In the genomic region with DNA sequence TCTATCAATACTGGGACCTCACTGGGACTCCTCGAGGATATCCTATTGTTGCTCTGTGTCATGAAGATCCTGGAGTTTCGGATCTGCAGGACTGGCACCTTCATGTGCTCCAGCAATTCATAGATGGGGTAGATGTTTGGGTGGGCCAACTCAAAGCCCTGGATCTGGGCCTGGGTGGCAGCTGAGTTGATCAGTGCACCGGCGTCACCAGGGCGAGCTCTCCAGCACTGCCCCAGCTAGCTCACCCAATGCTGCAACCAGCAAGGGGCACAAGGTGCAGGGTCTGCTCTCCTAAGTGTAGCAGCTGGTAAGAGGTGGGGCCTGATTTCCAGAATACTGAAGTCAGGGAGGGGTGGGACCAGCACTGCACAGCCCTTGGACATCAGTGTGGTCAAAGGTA, we compare ENCODE assay signal across 26 mouse cellular contexts. TPM values are rescaled to one million over a fixed set of nuclear protein-coding genes. Genes with fewer than 3 reads are reported as not detected.
DNase-seq lines count a peak whose midpoint lies in the region; ATAC-seq and TF ChIP-seq lines count a peak whose summit lies in the region.
"Had no signal": no experiment of that assay in that cellular context is flagged by ENCODE, and none has a peak within 500 bp of the region (broad histone marks: within the 10 kb centered on the region; RNA-seq: fewer than 3 reads in every experiment).

No protein-coding gene starts in this region.

- dilution Hi-C loops in CH12.LX (cut with MboI; ENCODE audit: extremely low pct_ligation_motif_present, extremely low pct_unique_long_range_greater_than_20kb, low sequenced_read_pairs): no loop called here

- no peaks in the 10 kb centered on the region for H3K27me3 ChIP-seq in heart, adult 2 months (ENCODE audit: control insufficient read depth, insufficient read depth, low read length)
- H3K27me3 ChIP-seq in intestine, embryonic 14.5 days (replicated peaks; ENCODE audit: control insufficient read depth, insufficient read depth, low read length): no peaks in the 10 kb centered on the region
- H3K27me3 ChIP-seq in intestine, embryonic 16.5 days (replicated peaks; ENCODE audit: control insufficient read depth, insufficient read depth, low read length): no peaks in the 10 kb centered on the region
- no peaks in the 10 kb centered on the region for H3K27me3 ChIP-seq in CH12.LX (replicated peaks)

- no peaks in the 10 kb centered on the region for H3K36me3 ChIP-seq in heart, adult 2 months (ENCODE audit: control insufficient read depth, insufficient read depth, low read length)
- H3K36me3 ChIP-seq in intestine, embryonic 14.5 days (ENCODE audit: control insufficient read depth, insufficient read depth, low read length): no peaks in the 10 kb centered on the region
- H3K36me3 ChIP-seq in intestine, embryonic 16.5 days (ENCODE audit: control insufficient read depth, insufficient read depth, low read length): no peaks in the 10 kb centered on the region
- no peaks in the 10 kb centered on the region for H3K36me3 ChIP-seq in CH12.LX (replicated peaks in 1 of 2; ENCODE audit: control insufficient read depth in 1 of 2, insufficient read depth in 1 of 2, low read length in 1 of 2)
- H3K36me3 ChIP-seq: G1E had no signal

- no peak for TF ChIP-seq POLR2A in heart, adult 2 months (IDR thresholded peaks at IDR 0.05; ENCODE audit: insufficient read depth, low read depth, low read length)
- TF ChIP-seq POLR2A in CH12.LX (IDR thresholded peaks at IDR 0.05; ENCODE audit: low read depth, low read length): no peak

- 86% methylated on average over 5 of the region's 5 CpGs for WGBS in heart, adult 2 months
- 93% methylated on average over 5 of the region's 5 CpGs for WGBS in intestine, embryonic 14.5 days
- 89% methylated on average over 5 of the region's 5 CpGs for WGBS in intestine, embryonic 16.5 days

- intact Hi-C loops in heart, adult 2 months (cut with DNase I): loop anchor here (2.0 to 10.0 kb wide), 2 partner anchors 66 to 258 kb away; a partner anchor contains a TSS

- H3K4me3 ChIP-seq in heart, adult 2 months: no peak overlapping the region
- no peak overlapping the region for H3K4me3 ChIP-seq in intestine, embryonic 14.5 days (ENCODE audit: low read depth, low read length)
- H3K4me3 ChIP-seq in intestine, embryonic 16.5 days (ENCODE audit: low read length): no peak overlapping the region
- peak overlapping the region in 1 of 3 experiments; percentile 17 for H3K4me3 ChIP-seq in CH12.LX (replicated peaks in 1 of 3; ENCODE audit: low read depth in 2 of 3, low read length in 2 of 3, poor library complexity in 1 of 3)

- no peak overlapping the region for H3K9ac ChIP-seq in heart, adult 2 months (ENCODE audit: low read depth, low read length)
- H3K9ac ChIP-seq in intestine, embryonic 14.5 days (ENCODE audit: low read length): no peak overlapping the region
- H3K9ac ChIP-seq in intestine, embryonic 16.5 days (ENCODE audit: low read depth, low read length): no peak overlapping the region
- H3K9ac ChIP-seq in CH12.LX (ENCODE audit: insufficient read depth, low read depth): no peak overlapping the region

- peak; percentile 80 for DNase-seq in heart, adult 11 months
- DNase-seq in heart, adult 2 months: no peak
- peak; percentile 21 for DNase-seq in intestine, embryonic 14.5 days (ENCODE audit: low spot score)
- no peak for DNase-seq in CH12.LX (ENCODE audit: extremely low read depth)
- no peak for DNase-seq in cerebellum, adult 11 months
- DNase-seq in frontal cortex, adult 2 months (ENCODE audit: extremely low spot score in 1 of 2, low spot score in 1 of 2): no peak
- DNase-seq: adrenal gland, adult 8-10 months; adrenal gland, postnatal 10 days; adrenal gland, postnatal 25 days; adrenal gland, postnatal 36 days; cerebellum, adult 11-12 months; cerebellum, adult 18-20 months; cerebellum, adult 2 months had no signal

- in situ Hi-C loops in CH12.LX (cut with MboI; ENCODE audit: low pct_ligation_motif_present, low pct_unique_long_range_greater_than_20kb, low sequenced_read_pairs): loop anchor here (5.0 to 10.0 kb wide), 3 partner anchors 65 to 272 kb away; a partner anchor contains a TSS

- no peaks in the 10 kb centered on the region for H3K4me1 ChIP-seq in heart, adult 2 months (ENCODE audit: control insufficient read depth, insufficient read depth, low read length)
- H3K4me1 ChIP-seq in intestine, embryonic 14.5 days (replicated peaks; ENCODE audit: control insufficient read depth, insufficient read depth, low read length): no peaks in the 10 kb centered on the region
- peaks cover 2% of the 10 kb centered on the region; the same call in 1 of the 2 replicates for H3K4me1 ChIP-seq in intestine, embryonic 16.5 days (ENCODE audit: control insufficient read depth, insufficient read depth, low read length)
- peaks cover 24 to 50% of the 10 kb centered on the region in 2 experiments for H3K4me1 ChIP-seq in CH12.LX (ENCODE audit: control insufficient read depth in 1 of 2, insufficient read depth in 2 of 2)

- no peak for TF ChIP-seq RAD21 in CH12.LX (IDR thresholded peaks at IDR 0.05; ENCODE audit: low read depth, low read length)

- no peak for TF ChIP-seq EP300 in heart, adult 2 months (IDR thresholded peaks at IDR 0.05; ENCODE audit: insufficient read depth, low read depth, low read length)
- no peak for TF ChIP-seq EP300 in CH12.LX (IDR thresholded peaks at IDR 0.05; ENCODE audit: low read length)

- no peak overlapping the region for H3K4me2 ChIP-seq in intestine, embryonic 14.5 days (ENCODE audit: low read length)
- H3K4me2 ChIP-seq in intestine, embryonic 16.5 days (ENCODE audit: low read depth, low read length): no peak overlapping the region
- H3K4me2 ChIP-seq in CH12.LX (ENCODE audit: insufficient read depth, low read depth, poor library complexity, severe bottlenecking): no peak overlapping the region

- ATAC-seq in intestine, embryonic 14.5 days (replicated peaks; ENCODE audit: low FRiP score, low TSS enrichment, low read depth): no peak
- no peak for ATAC-seq in intestine, embryonic 16.5 days
- 0 out of 2 replicates have a peak, but pooled peaks have one; percentile 0 for ATAC-seq in megakaryocyte progenitor cell, adult 5-6 weeks (replicated peaks; ENCODE audit: poor library complexity)
- ATAC-seq: Patski had no signal

- TF ChIP-seq CTCF in heart, adult 2 months (IDR thresholded peaks at IDR 0.05): no peak
- TF ChIP-seq CTCF in CH12.LX (conservative IDR thresholded peaks at IDR 0.05 in 1 of 2, IDR thresholded peaks at IDR 0.05 in 1 of 2; ENCODE audit: low read depth in 2 of 2, low read length in 2 of 2): no peak

- H3K27ac ChIP-seq in heart, adult 2 months: no peak overlapping the region
- no peak overlapping the region for H3K27ac ChIP-seq in intestine, embryonic 14.5 days (ENCODE audit: low read depth)
- H3K27ac ChIP-seq in intestine, embryonic 16.5 days (ENCODE audit: low read length): no peak overlapping the region
- H3K27ac ChIP-seq in CH12.LX (ENCODE audit: insufficient read depth, low read depth): peak overlapping the region; percentile 42

- H3K79me2 ChIP-seq in heart, adult 2 months (replicated peaks; ENCODE audit: control insufficient read depth, insufficient read depth, low read length): no peaks in the 10 kb centered on the region
- no peaks in the 10 kb centered on the region for H3K79me2 ChIP-seq in CH12.LX (replicated peaks; ENCODE audit: control insufficient read depth, extremely low read depth, insufficient read depth, poor library complexity, severe bottlenecking)

- H3K9me3 ChIP-seq in intestine, embryonic 14.5 days (ENCODE audit: control insufficient read depth, low read length): no peaks in the 10 kb centered on the region
- H3K9me3 ChIP-seq in intestine, embryonic 16.5 days (ENCODE audit: control insufficient read depth, low read length): no peaks in the 10 kb centered on the region
- H3K9me3 ChIP-seq in CH12.LX (replicated peaks; ENCODE audit: low read length): peaks cover 7% of the 10 kb centered on the region
- H3K9me3 ChIP-seq: G1E had no signal

TF ChIP-seq in CH12.LX, 34 proteins besides CTCF, POLR2A, EP300 and RAD21 (continues in another document):
- TF ChIP-seq ZMIZ1 (IDR thresholded peaks at IDR 0.05; ENCODE audit: low read depth, low read length): no peak
- no peak for TF ChIP-seq MXI1 (IDR thresholded peaks at IDR 0.05; ENCODE audit: low read depth, low read length)
- TF ChIP-seq ZNF384 (IDR thresholded peaks at IDR 0.05; ENCODE audit: low read depth, low read length): no peak
- TF ChIP-seq CHD1 (IDR thresholded peaks at IDR 0.05; ENCODE audit: low read depth, low read length): no peak
- TF ChIP-seq UBTF (IDR thresholded peaks at IDR 0.05; ENCODE audit: low read depth, low read length): no peak
- no peak for TF ChIP-seq MAZ (IDR thresholded peaks at IDR 0.05; ENCODE audit: low read depth, low read length)
- no peak for TF ChIP-seq CHD2 (IDR thresholded peaks at IDR 0.05; ENCODE audit: low read length)
- TF ChIP-seq ZKSCAN1 (IDR thresholded peaks at IDR 0.05; ENCODE audit: borderline replicate concordance, low read depth, low read length): no peak
- no peak; the same call in 1 of the 2 replicates for TF ChIP-seq JUND (conservative IDR thresholded peaks at IDR 0.05; ENCODE audit: low read depth, low read length)
- TF ChIP-seq POLR2AphosphoS2 (IDR thresholded peaks at IDR 0.05; ENCODE audit: low read depth, low read length): no peak
- no peak for TF ChIP-seq PAX5 (IDR thresholded peaks at IDR 0.05; ENCODE audit: low read length)

RNA-seq across cellular contexts. Expression of a gene that starts 32.6 kb away (rescaled TPM):
- not detected for total RNA-seq in heart, adult 2 months (2021)
- not detected in 2 replicates for polyA plus RNA-seq in heart, adult 2 months (2012; rRNA removed)
- not detected in 2 replicates for polyA plus RNA-seq in intestine, embryonic 14.5 days (2014; fragmentation: Nextera tagmentation; extraction: Ambion mirVana)
- polyA plus RNA-seq in intestine, embryonic 16.5 days (2015; fragmentation: Nextera tagmentation; extraction: Ambion mirVana): not detected in 2 replicates
- total RNA-seq in CH12.LX (2012; rRNA removed) (389 and 399 TPM in 2 replicates), CH12.LX (2014; rRNA removed) (903 and 969 TPM in 2 replicates)
- polyA plus RNA-seq in CH12.LX (2012; ENCODE audit: insufficient read length, low read depth): 236 and 284 TPM in 2 replicates
- total RNA-seq in megakaryocyte progenitor cell, adult 5-6 weeks (2015): 0.32 TPM in 1 of 2 replicates, not detected in the other
- not detected in 2 replicates for total RNA-seq in megakaryocyte progenitor cell, adult 5-6 weeks (2017)
- polyA plus RNA-seq in frontal cortex, adult 2 months (2012; rRNA removed): not detected in 2 replicates
- total RNA-seq: adrenal gland, adult 18-20 months; adrenal gland, adult 2 months; adrenal gland, postnatal 10 days; adrenal gland, postnatal 14 days; adrenal gland, postnatal 25 days; adrenal gland, postnatal 36 days; adrenal gland, postnatal 4 days; G1E; MEL had no signal
- polyA plus RNA-seq: adrenal gland, adult 2 months; brain, embryonic 14.5 days; C2C12; cerebellum, adult 2 months; G1E had no signal

RNA-seq across cellular contexts. Expression of a gene that starts 47.1 kb away (rescaled TPM):
- total RNA-seq in heart, adult 2 months (2021): not detected
- not detected in 2 replicates for polyA plus RNA-seq in heart, adult 2 months (2012; rRNA removed)
- not detected in 2 replicates for polyA plus RNA-seq in intestine, embryonic 14.5 days (2014; fragmentation: Nextera tagmentation; extraction: Ambion mirVana)
- polyA plus RNA-seq in intestine, embryonic 16.5 days (2015; fragmentation: Nextera tagmentation; extraction: Ambion mirVana): 0.20 TPM in 1 of 2 replicates, not detected in the other
- total RNA-seq in CH12.LX (2012; rRNA removed) (0.21 TPM in 1 of 2 replicates, not detected in the other), CH12.LX (2014; rRNA removed) (0.38 and 0.39 TPM in 2 replicates)
- polyA plus RNA-seq in CH12.LX (2012; ENCODE audit: insufficient read length, low read depth): not detected in 2 replicates
- total RNA-seq in megakaryocyte progenitor cell, adult 5-6 weeks (2015): 0.61 TPM in 1 of 2 replicates, not detected in the other
- not detected in 2 replicates for total RNA-seq in megakaryocyte progenitor cell, adult 5-6 weeks (2017)
- not detected in 2 replicates for polyA plus RNA-seq in frontal cortex, adult 2 months (2012; rRNA removed)
- total RNA-seq: adrenal gland, adult 18-20 months; adrenal gland, adult 2 months; adrenal gland, adult 8-10 months; adrenal gland, postnatal 10 days; adrenal gland, postnatal 14 days; adrenal gland, postnatal 25 days; adrenal gland, postnatal 36 days; adrenal gland, postnatal 4 days; G1E; MEL had no signal
- polyA plus RNA-seq: activated CD4-positive, CD25-positive, alpha-beta regulatory T cell, adult 4 months; adrenal gland, adult 2 months; brain, embryonic 14.5 days; CD4-positive, CD25-positive, alpha-beta regulatory T cell, adult 4 months; G1E had no signal

Comparison
In these comparisons a context has a peak if more than half of its experiments do, and no peak if none do; other contexts are left out.
1. DNase-seq: peak in heart, adult 11 months (single experiment) and intestine, embryonic 14.5 days (single experiment); none in heart, adult 2 months (0 of 2), CH12.LX (single experiment), cerebellum, adult 11 months (single experiment) and frontal cortex, adult 2 months (0 of 2).
2. RNA of a gene that starts 32.6 kb away (polyA plus RNA-seq): 236 to 284 TPM in CH12.LX; not detected in heart, adult 2 months, not detected in intestine, embryonic 14.5 days, not detected in intestine, embryonic 16.5 days and not detected in frontal cortex, adult 2 months; every median in the first group is over 100 times any median in the second.